Mouse (Mus musculus): ENCODE results near the gene Arhgap18. TPM values are rescaled to one million over a fixed set of nuclear protein-coding genes. Genes with fewer than 3 reads are reported as not detected.

Arhgap18 gene
- polyA plus RNA-seq, 1 experiment from 2014 or later: 17.9 TPM

GRCm38 (mm10) chr10:26889226-26889625 lies 136.0 kb downstream of the Arhgap18 start:
- no peaks in the 10 kb centered on the region for H3K36me3 ChIP-seq (ENCODE audit: control insufficient read depth, insufficient read depth, low read length)
- no peak overlapping the region for H3K4me3 ChIP-seq (ENCODE audit: low read depth, low read length)
- DNase-seq (ENCODE audit: low spot score) (no peak), ATAC-seq (replicated peaks; ENCODE audit: low FRiP score) (no peak)
- no peak overlapping the region for H3K4me2 ChIP-seq
- H3K9me3 ChIP-seq (ENCODE audit: control insufficient read depth, low read length): no peaks in the 10 kb centered on the region
- WGBS: 61% methylated on average over 6 of the region's 6 CpGs
- no peaks in the 10 kb centered on the region for H3K4me1 ChIP-seq (replicated peaks; ENCODE audit: control insufficient read depth, insufficient read depth, low read length)
- no peaks in the 10 kb centered on the region for H3K27me3 ChIP-seq (replicated peaks; ENCODE audit: control insufficient read depth, insufficient read depth, low read length)
- H3K27ac ChIP-seq (ENCODE audit: low read depth, low read length): no peak overlapping the region
- H3K9ac ChIP-seq (ENCODE audit: low read depth, low read length): no peak overlapping the region

GRCm38 (mm10) chr10:26889754-26890153 lies 136.5 kb downstream of the Arhgap18 start:
- H3K4me3 ChIP-seq (ENCODE audit: low read depth, low read length): no peak overlapping the region
- H3K9me3 ChIP-seq (ENCODE audit: control insufficient read depth, low read length): no peaks in the 10 kb centered on the region
- no peaks in the 10 kb centered on the region for H3K4me1 ChIP-seq (replicated peaks; ENCODE audit: control insufficient read depth, insufficient read depth, low read length)
- no peaks in the 10 kb centered on the region for H3K27me3 ChIP-seq (replicated peaks; ENCODE audit: control insufficient read depth, insufficient read depth, low read length)
- no peak overlapping the region for H3K9ac ChIP-seq (ENCODE audit: low read depth, low read length)
- WGBS: 83% methylated on average over 2 of the region's 2 CpGs
- ATAC-seq (replicated peaks; ENCODE audit: low FRiP score) (no peak), DNase-seq (ENCODE audit: low spot score) (no peak)
- no peak overlapping the region for H3K27ac ChIP-seq (ENCODE audit: low read depth, low read length)
- no peaks in the 10 kb centered on the region for H3K36me3 ChIP-seq (ENCODE audit: control insufficient read depth, insufficient read depth, low read length)
- no peak overlapping the region for H3K4me2 ChIP-seq

GRCm38 (mm10) chr10:26890269-26890955 lies 137.2 kb downstream of the Arhgap18 start:
- Histone ChIP-seq H3K9me3 (ENCODE audit: control insufficient read depth, low read length) (no peaks in the 10 kb centered on the region), H3K9ac (ENCODE audit: low read depth, low read length) (no peak overlapping the region), H3K27ac (ENCODE audit: low read depth, low read length) (no peak overlapping the region), H3K4me3 (ENCODE audit: low read depth, low read length) (no peak overlapping the region), H3K4me1 (replicated peaks; ENCODE audit: control insufficient read depth, insufficient read depth, low read length) (no peaks in the 10 kb centered on the region), H3K4me2 (no peak overlapping the region), H3K27me3 (replicated peaks; ENCODE audit: control insufficient read depth, insufficient read depth, low read length) (no peaks in the 10 kb centered on the region), H3K36me3 (ENCODE audit: control insufficient read depth, insufficient read depth, low read length) (no peaks in the 10 kb centered on the region)
- 9% methylated on average over 4 of the region's 4 CpGs for WGBS
- DNase-seq (ENCODE audit: low spot score): peak; percentile 41
- ATAC-seq (replicated peaks; ENCODE audit: low FRiP score): 0 out of 2 replicates have a peak, but pooled peaks have one; percentile 26

GRCm38 (mm10) chr10:26893091-26893490 lies 139.9 kb downstream of the Arhgap18 start:
- H3K4me2 ChIP-seq: no peak overlapping the region
- no peaks in the 10 kb centered on the region for H3K27me3 ChIP-seq (replicated peaks; ENCODE audit: control insufficient read depth, insufficient read depth, low read length)
- 76% methylated on average over 1 of the region's 1 CpGs for WGBS
- H3K4me1 ChIP-seq (replicated peaks; ENCODE audit: control insufficient read depth, insufficient read depth, low read length): no peaks in the 10 kb centered on the region
- ATAC-seq (replicated peaks; ENCODE audit: low FRiP score): no peak
- H3K9me3 ChIP-seq (ENCODE audit: control insufficient read depth, low read length): no peaks in the 10 kb centered on the region
- no peak overlapping the region for H3K27ac ChIP-seq (ENCODE audit: low read depth, low read length)
- H3K4me3 ChIP-seq (ENCODE audit: low read depth, low read length): no peak overlapping the region
- no peak overlapping the region for H3K9ac ChIP-seq (ENCODE audit: low read depth, low read length)
- H3K36me3 ChIP-seq (ENCODE audit: control insufficient read depth, insufficient read depth, low read length): no peaks in the 10 kb centered on the region
- no peak for DNase-seq (ENCODE audit: low spot score)

- Histone ChIP-seq H3K27me3 (replicated peaks; ENCODE audit: control insufficient read depth, insufficient read depth, low read length) (no peaks in the 10 kb centered on the region), H3K36me3 (ENCODE audit: control insufficient read depth, insufficient read depth, low read length) (no peaks in the 10 kb centered on the region), H3K27ac (ENCODE audit: low read depth, low read length) (no peak overlapping the region), H3K9ac (ENCODE audit: low read depth, low read length) (no peak overlapping the region), H3K4me3 (ENCODE audit: low read depth, low read length) (no peak overlapping the region), H3K4me1 (replicated peaks; ENCODE audit: control insufficient read depth, insufficient read depth, low read length) (no peaks in the 10 kb centered on the region), H3K4me2 (no peak overlapping the region), H3K9me3 (ENCODE audit: control insufficient read depth, low read length) (no peaks in the 10 kb centered on the region)
- DNase-seq (ENCODE audit: low spot score) (no peak), ATAC-seq (replicated peaks; ENCODE audit: low FRiP score) (no peak)
- 68% methylated on average over 6 of the region's 6 CpGs for WGBS
Measured at GRCm38 (mm10) chr10:26895726-26896125, 142.5 kb downstream of the Arhgap18 start.

GRCm38 (mm10) chr10:26900426-26900825 lies 147.2 kb downstream of the Arhgap18 start:
- Histone ChIP-seq H3K27ac (ENCODE audit: low read depth, low read length) (no peak overlapping the region), H3K9ac (ENCODE audit: low read depth, low read length) (no peak overlapping the region), H3K27me3 (replicated peaks; ENCODE audit: control insufficient read depth, insufficient read depth, low read length) (no peaks in the 10 kb centered on the region), H3K4me3 (ENCODE audit: low read depth, low read length) (no peak overlapping the region), H3K9me3 (ENCODE audit: control insufficient read depth, low read length) (no peaks in the 10 kb centered on the region), H3K4me1 (replicated peaks; ENCODE audit: control insufficient read depth, insufficient read depth, low read length) (no peaks in the 10 kb centered on the region), H3K36me3 (ENCODE audit: control insufficient read depth, insufficient read depth, low read length) (no peaks in the 10 kb centered on the region), H3K4me2 (no peak overlapping the region)
- DNase-seq (ENCODE audit: low spot score) (no peak), ATAC-seq (replicated peaks; ENCODE audit: low FRiP score) (no peak)
- 72% methylated on average over 1 of the region's 1 CpGs for WGBS

DNA sequence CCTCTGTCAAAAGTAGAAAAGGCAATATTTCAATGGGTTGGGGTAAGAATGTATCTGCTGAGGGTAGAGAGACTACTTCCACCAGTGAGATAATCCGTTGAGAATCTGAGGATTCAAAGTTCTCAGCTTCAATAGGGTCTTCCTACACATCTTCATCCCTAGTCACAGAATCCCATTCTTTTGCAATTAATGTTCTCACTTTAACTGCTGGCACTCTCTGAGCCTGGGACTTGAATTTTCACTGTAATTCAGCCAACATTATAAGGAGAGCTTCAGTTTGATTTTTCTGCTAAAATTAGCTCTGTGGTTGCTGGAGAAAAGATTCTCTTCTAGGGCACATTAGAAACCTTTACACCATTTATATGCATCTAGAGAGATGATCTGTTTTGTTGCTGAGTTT lies 150.6 kb downstream of the Arhgap18 start:
- Histone ChIP-seq H3K4me2 (no peak overlapping the region), H3K4me1 (replicated peaks; ENCODE audit: control insufficient read depth, insufficient read depth, low read length) (no peaks in the 10 kb centered on the region), H3K27me3 (replicated peaks; ENCODE audit: control insufficient read depth, insufficient read depth, low read length) (no peaks in the 10 kb centered on the region), H3K4me3 (ENCODE audit: low read depth, low read length) (no peak overlapping the region), H3K36me3 (ENCODE audit: control insufficient read depth, insufficient read depth, low read length) (no peaks in the 10 kb centered on the region), H3K9ac (ENCODE audit: low read depth, low read length) (no peak overlapping the region), H3K9me3 (ENCODE audit: control insufficient read depth, low read length) (no peaks in the 10 kb centered on the region), H3K27ac (ENCODE audit: low read depth, low read length) (no peak overlapping the region)
- DNase-seq (ENCODE audit: low spot score): no peak
- no peak for ATAC-seq (replicated peaks; ENCODE audit: low FRiP score)
- WGBS: 72% methylated on average over 1 of the region's 1 CpGs

GRCm38 (mm10) chr10:26911176-26911575 lies 158.0 kb downstream of the Arhgap18 start:
- Histone ChIP-seq H3K27me3 (replicated peaks; ENCODE audit: control insufficient read depth, insufficient read depth, low read length) (no peaks in the 10 kb centered on the region), H3K9me3 (ENCODE audit: control insufficient read depth, low read length) (no peaks in the 10 kb centered on the region), H3K27ac (ENCODE audit: low read depth, low read length) (no peak overlapping the region), H3K9ac (ENCODE audit: low read depth, low read length) (no peak overlapping the region), H3K4me2 (no peak overlapping the region), H3K4me3 (ENCODE audit: low read depth, low read length) (no peak overlapping the region), H3K36me3 (ENCODE audit: control insufficient read depth, insufficient read depth, low read length) (no peaks in the 10 kb centered on the region), H3K4me1 (replicated peaks; ENCODE audit: control insufficient read depth, insufficient read depth, low read length) (no peaks in the 10 kb centered on the region)
- 76% methylated on average over 3 of the region's 3 CpGs for WGBS
- no peak for ATAC-seq (replicated peaks; ENCODE audit: low FRiP score)
- no peak for DNase-seq (ENCODE audit: low spot score)

DNA sequence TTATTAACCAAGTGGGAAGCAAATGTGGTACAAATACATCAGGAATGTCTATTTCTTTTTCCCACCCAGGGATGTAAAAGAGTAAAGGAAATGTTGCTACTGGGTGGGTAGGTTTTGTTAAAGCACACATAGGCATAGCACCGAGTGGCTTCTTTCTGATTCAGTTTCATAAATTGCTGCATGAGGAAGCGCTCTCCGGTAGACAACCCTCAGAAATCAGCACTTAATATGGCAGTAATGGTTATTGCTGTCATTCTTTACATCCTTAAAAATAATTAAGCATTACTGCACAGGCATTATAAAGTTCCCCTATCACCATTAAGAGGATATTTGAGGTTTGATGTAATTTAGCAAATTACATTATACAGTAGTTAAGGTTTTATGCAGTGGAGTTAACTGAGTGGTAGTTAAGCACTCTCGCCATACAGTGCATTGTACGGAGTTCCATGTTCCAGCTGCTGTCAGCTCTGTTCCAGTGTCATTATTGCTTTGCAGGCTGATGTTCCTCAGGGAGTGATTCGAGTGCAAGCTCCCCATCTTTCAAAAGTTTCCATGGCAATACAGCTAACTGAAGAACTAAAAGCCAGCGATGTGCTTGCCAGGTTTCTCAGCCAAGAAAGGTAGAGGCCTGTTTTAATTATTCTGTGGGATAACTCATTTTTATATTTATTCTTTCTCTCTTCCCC lies 159.0 kb downstream of the Arhgap18 start:
- Histone ChIP-seq H3K4me2 (no peak overlapping the region), H3K27me3 (replicated peaks; ENCODE audit: control insufficient read depth, insufficient read depth, low read length) (no peaks in the 10 kb centered on the region), H3K27ac (ENCODE audit: low read depth, low read length) (no peak overlapping the region), H3K4me1 (replicated peaks; ENCODE audit: control insufficient read depth, insufficient read depth, low read length) (no peaks in the 10 kb centered on the region), H3K36me3 (ENCODE audit: control insufficient read depth, insufficient read depth, low read length) (no peaks in the 10 kb centered on the region), H3K9ac (ENCODE audit: low read depth, low read length) (no peak overlapping the region), H3K4me3 (ENCODE audit: low read depth, low read length) (no peak overlapping the region), H3K9me3 (ENCODE audit: control insufficient read depth, low read length) (no peaks in the 10 kb centered on the region)
- 86% methylated on average over 7 of the region's 7 CpGs for WGBS
- ATAC-seq (replicated peaks; ENCODE audit: low FRiP score) (no peak), DNase-seq (ENCODE audit: low spot score) (no peak)

Measured in liver, embryonic 11.5 days (tissue).